Mouse (Mus musculus): ENCODE results near the gene Gm9887. TPM values are rescaled to one million over a fixed set of nuclear protein-coding genes. Genes with fewer than 3 reads are reported as not detected.

Gene Gm9887
- total RNA-seq, 4 experiments from 2014 or later, result 0.49 TPM; not detected in 3

- DNase-seq (ENCODE audit: low spot score in 2 of 2), result peak; percentile 96 to 97
Observed at GRCm38 (mm10) chr12:69360997-69361899, 11.0 kb downstream of the Gm9887 start.

- peak; percentile 47 to 66 for DNase-seq (ENCODE audit: low spot score in 2 of 2)
Observed at GRCm38 (mm10) chr12:69360655-69360996, 11.6 kb downstream of the Gm9887 start.

DNA sequence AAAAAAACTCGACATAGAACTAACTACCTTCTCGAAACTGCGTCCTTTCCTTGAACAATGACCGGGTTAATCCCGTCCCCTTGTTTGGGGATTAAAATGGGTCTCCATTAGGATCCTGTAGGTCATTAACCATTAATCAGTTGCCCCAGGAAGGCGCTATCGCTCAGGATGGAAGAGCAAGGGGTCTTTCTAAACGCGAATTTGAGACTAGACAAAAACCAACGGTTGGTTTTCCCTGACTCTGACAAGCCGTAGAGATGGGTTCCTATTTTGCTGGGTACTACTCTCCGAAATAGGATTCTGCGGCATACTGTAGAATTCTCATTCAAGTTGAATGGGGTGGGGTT, 15.0 kb downstream of the Gm9887 start:
- no peak for DNase-seq (ENCODE audit: low spot score in 2 of 2)

DNA sequence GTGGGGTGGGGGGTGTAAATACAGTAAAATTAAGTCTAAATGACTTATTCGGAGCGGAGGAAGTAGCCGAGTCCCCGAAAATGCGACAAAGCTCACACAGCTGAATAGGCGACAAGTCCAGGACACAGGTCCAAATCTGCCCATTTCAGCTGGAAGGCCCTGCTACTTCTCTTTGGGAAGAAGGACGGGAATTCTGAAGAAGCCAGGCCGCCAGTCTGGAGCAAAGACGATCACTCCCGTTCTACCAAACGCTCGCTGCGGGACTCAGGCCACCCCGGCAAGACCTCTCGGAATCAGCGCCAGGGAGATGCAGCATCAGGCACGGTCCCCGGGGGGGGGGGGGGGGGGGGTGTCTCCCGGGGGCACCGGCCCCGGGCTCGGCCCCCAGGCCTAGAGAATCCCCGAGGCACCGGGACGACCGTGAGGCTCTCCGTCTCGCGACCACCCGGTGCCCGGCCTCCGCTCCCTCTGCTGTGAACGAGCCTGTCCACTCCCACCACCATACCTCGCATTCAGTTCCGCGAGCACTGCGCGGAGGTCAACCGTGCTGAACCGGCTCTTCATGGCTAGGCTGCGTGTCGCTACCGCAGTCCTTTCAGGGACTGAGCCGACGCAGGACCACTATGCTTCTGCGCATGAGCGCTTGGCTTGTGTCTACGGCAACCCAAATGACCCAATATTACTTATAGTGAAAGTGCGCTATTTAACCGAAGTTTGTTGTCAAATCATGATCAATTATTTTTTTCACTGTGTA, 15.5 kb downstream of the Gm9887 start, which contains the start of gene Nemf:
TSS of gene Nemf (minus strand) at position 620 of the 754 bp plus-strand sequence.
- DNase-seq (ENCODE audit: low spot score in 2 of 2), result peak; percentile 64 to 75

- DNase-seq (ENCODE audit: low spot score in 2 of 2), result no peak
Observed at GRCm38 (mm10) chr12:69351685-69352084, 20.6 kb downstream of the Gm9887 start.

GRCm38 (mm10) chr12:69349928-69350327, 22.3 kb downstream of the Gm9887 start:
- no peak for DNase-seq (ENCODE audit: low spot score in 2 of 2)

DNA sequence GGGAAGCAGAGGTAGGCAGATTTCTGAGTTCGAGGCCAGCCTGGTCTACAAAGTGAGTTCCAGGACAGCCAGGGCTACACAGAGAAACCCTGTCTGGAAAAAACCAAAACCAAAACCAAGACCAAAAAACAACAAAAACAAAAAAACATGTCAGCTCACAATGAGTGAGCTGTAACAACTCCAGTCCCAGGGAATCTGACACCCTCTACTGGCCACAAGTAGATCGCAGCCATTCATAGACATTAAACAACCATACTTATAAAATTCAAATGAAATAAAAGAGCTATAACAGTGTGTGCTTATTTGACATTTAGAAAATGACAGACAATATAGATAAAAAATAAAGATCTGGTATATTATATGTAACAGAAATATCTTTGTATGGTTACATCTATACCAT, 38.7 kb downstream of the Gm9887 start:
- DNase-seq (ENCODE audit: low spot score in 2 of 2), result no peak

DNA sequence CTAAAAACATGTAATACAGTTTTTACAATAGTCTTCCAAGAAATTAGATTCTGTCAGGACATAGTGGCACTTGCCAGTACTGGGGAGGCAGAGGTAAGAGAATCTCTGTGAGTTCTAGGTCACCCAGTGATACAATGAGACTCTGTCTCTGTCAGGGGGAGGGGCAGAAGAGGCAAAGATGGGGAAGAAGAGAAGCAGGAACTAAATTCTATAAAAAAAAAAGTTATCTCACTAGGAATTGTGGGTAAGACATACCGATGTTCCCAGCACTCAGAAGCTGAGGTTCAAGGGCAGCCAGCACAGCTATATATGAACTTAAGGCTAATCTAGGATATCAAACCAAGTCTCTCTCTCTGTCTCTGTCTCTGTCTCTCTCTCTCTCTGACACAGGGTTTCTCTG, 40.1 kb downstream of the Gm9887 start:
- no peak for DNase-seq (ENCODE audit: low spot score in 2 of 2)

- no peak for DNase-seq (ENCODE audit: low spot score in 2 of 2)
Observed at GRCm38 (mm10) chr12:69331187-69331586, 41.1 kb downstream of the Gm9887 start.

Small RNAs within 50 kb of the gene (microRNA-seq; reads per million reads assigned to microRNA genes)
- not detected for gene Gm47299
- not detected for gene Gm47305

Other genes starting within 250 kb of the Gm9887 start
- gene Rps29, start 213.3 kb downstream of the Gm9887 start, total RNA-seq (2022), result 1,000 to 10,000 TPM in 2 of 4 experiments, 100 to 1,000 TPM in 2; 850 to 1,105 (median 983) TPM
- not detected for gene Lrr1, start 203.6 kb downstream of the Gm9887 start, total RNA-seq (2022)
- 100 to 1,000 TPM; 298 to 379 (median 321) TPM for gene Rpl36al, start 188.4 kb downstream of the Gm9887 start, total RNA-seq (2022)
- gene Mgat2, start 188.3 kb downstream of the Gm9887 start, total RNA-seq (2022), result 1 to 10 TPM; 5.6 to 8.5 (median 6.2) TPM
- gene Gm49383, start 175.4 kb downstream of the Gm9887 start, total RNA-seq (2022), result 1 to 10 TPM; 1.9 to 3.9 (median 2.7) TPM
- under 1 TPM; 0.29 to 0.91 (median 0.54) TPM for gene Dnaaf2, start 174.0 kb downstream of the Gm9887 start, total RNA-seq (2022)
- 1 to 10 TPM; 1.8 to 2.6 (median 2.1) TPM for gene Gm49384, start 168.2 kb downstream of the Gm9887 start, total RNA-seq (2022)
- gene Pole2, start 144.3 kb downstream of the Gm9887 start, total RNA-seq (2022), result under 1 TPM in 3 of 4 experiments, not detected in 1; 0.15 to 0.27 (median 0.24) TPM
- 10 to 100 TPM; 22.0 to 28.8 (median 24.8) TPM for gene Klhdc1, start 131.3 kb downstream of the Gm9887 start, total RNA-seq (2022)
- 100 to 1,000 TPM; 110 to 144 (median 128) TPM for gene Klhdc2, start 75.8 kb downstream of the Gm9887 start, total RNA-seq (2022)
- gene Nemf, start 15.3 kb downstream of the Gm9887 start, total RNA-seq (2022), result 10 to 100 TPM; 15.6 to 21.4 (median 17.5) TPM
- gene Arf6, start 308 bp downstream of the Gm9887 start, total RNA-seq (2022), result 10 to 100 TPM; 18.4 to 23.3 (median 21.9) TPM
- gene Vcpkmt, start 210.6 kb upstream of the Gm9887 start, total RNA-seq (2022), result 1 to 10 TPM; 2.9 to 5.5 (median 4.1) TPM

Measured in gastrocnemius, adult 8-10 months (tissue).